Mouse (Mus musculus): ENCODE measurements at regions not wholly inside any gene's neighbourhood (a gene's known extent, or its start where the extent isn't known, plus 50 kb on each side); places are given as distances from the start of the nearest gene placed in this dataset.
"Not testable (repeated sequence)": the region's sequence is repeated elsewhere in the genome, so short reads cannot be mapped to it uniquely, and the experiment has no call there.

DNA sequence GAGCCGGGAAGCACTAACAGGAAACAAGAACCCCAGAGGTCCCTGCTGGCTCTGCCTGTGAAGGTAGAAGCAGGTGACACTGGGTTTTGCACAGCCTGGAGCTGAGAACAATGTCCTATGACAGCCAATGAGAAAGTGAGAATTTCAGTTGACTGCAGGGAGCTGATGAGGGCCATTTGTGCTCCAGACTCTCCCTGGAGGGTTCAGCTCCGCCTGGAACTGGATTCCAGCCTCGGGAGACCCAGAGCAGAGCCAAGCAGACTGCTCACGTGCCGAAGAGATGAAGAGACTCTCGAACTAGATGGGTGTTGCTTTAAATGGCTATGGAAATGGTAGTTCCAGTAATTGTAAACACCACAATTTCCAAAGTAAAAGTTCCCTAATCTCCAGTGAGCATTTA, 93.5 kb downstream of the Cand1 start:
- no peak for DNase-seq

GRCm38 (mm10) chr10:119142866-119143265, 97.0 kb downstream of the Cand1 start:
- DNase-seq = no peak

DNA sequence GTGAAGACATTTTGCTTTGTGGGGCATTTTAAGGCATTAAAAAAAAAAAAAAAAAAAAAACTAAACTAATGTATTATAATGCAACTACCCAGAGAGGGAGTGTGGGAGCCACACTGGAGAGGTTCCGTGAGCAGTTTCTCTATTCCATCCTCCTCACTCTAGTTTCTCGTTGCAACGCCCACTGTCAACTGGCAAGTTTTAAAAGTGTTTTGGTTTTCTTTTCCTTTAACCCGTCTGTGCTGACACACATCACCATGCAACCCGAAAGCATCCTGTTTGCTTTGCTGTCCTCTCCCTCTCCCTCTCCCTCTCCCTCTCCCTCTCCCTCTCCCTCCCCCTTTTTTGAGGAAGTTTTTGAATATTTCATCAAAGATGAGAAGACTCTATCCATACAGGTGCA, 97.5 kb downstream of the Cand1 start:
- no peak for DNase-seq

DNA sequence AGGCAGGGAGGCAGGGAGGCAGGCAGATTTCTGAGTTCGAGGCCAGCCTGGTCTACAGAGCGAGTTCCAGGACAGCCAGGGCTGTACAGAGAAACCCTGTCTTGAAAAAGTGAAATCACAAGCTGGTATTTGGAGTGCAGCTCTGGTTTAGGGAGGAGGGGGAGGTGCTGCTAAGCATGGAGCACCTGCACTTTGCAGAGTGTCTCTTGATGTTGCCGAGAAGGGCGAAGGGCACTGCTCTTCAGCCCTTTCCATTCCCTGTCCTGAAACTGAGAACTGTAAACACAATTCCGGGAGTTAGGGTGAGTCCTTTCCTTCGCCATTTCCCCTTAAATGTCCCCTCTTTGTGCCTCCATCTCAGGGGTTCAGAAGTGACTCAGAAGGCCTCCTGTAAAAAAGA, 101.6 kb downstream of the Cand1 start:
- no peak for DNase-seq

GRCm38 (mm10) chr10:119135489-119135924, 104.3 kb downstream of the Cand1 start:
- DNase-seq = no peak

DNA sequence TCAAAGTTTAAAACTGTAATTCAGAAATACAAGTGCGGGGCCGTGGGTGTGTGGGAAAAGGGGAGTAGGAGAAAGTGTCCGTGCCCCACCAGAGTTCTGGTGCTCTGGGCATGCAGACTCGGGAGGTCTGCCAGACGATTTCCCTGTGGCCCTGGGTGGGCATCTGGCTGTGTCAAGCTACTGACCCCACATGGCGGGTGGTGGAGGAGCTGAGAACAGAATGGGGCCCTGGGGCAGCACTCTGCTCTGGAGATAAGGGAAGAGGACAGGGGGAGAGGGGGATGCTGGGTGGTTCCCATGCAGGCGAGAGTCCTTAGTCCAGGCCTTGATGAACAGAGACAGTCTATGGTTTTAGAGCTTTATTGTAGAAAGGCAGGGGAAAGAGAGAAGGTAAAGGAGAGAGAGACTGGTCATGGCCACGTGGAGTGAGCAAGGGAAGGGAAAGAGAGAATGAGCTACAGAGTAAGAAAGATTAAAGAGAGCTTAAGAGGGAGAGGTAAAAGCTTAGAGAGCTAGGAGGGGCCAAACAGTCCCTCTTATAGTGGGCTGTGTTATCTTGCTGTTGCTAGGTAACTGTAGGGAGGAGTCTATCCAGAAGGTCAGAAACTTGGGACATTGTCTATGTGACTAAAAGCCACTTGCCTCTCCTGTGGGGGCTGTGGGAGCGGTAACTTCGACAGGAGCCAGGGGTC, 104.9 kb downstream of the Cand1 start:
- DNase-seq = no peak

DNA sequence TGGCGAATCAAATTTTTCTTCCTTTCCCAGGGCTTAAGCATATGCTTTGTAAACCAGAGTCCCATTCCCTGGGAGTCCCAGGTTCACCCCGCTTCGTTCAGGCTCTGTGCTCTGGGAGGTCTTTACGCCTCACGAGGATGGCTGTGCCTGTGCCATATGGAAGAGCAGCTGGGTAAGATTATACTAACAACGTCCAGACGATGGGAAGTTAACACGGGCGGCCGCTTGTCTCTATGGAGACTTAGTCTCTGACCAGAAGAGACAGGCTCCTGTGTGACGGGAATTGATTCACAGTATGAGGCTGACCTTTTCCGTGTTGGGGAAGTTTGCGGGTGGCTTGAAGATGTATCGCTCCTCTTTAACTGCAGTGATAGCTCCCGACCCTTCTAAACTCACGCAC, 107.9 kb downstream of the Cand1 start:
- DNase-seq = peak; percentile 4

GRCm38 (mm10) chr10:119130676-119131075, 109.2 kb downstream of the Cand1 start:
- DNase-seq = no peak

GRCm38 (mm10) chr10:119128035-119128434, 111.8 kb downstream of the Cand1 start:
- DNase-seq = no peak

DNA sequence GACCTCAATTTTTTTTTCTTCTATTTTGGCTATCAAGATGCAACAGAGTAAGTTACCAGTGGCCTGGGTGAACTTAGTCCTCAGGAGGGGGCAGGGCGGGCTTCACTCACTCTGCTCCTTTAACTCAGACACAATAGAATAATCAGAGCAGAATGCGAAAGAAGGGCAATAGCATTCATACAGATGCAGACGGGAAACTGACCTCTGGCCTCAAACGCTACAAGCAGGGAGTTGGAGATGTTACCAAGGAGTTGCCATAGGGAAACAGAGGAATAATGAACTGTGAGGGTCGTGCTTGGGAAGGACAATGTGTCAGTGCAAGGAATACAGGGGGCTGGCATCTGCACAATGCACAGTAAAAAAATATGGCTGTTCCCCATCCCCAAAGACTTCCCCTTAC, 116.3 kb downstream of the Cand1 start:
- DNase-seq = no peak

DNA sequence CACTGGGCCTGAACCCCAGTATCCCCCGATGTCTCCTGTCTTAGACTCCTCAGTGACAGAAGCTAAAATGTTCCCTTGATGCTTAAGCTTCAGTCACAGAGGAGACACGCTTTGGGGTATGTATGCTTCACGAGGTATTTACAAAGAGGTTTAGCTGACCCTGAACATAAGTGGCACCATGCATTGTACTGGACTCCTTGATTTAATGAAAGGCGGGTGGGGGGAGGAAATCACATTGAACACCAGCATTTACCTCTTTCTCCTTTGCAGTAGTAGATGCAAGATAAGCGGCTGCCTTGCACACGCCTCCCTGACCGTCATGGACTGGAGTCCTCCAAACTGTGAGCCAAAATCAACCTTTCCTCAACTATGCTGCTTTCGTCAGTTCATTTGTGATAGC, 117.5 kb downstream of the Cand1 start:
- DNase-seq = no peak

DNA sequence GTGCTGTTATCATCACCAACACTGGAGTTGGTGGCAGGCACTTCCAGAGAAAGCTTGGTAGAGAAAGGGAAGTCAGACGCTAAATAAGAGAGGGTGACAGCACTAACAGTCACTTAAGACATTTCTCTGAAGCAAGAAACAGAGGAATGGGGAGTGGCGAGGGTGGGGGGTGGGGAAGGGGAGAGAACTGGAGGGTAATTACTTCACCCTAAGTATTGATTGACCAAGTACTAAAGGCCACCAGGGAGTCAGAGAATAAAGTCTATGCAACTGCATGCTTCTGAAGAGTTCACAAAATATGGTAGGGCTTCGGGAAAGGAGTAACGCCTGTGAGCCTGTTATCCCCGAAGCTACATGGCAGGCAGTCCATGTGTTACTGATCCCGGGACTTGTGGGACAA, 118.3 kb downstream of the Cand1 start:
- DNase-seq = no peak

- no peak for DNase-seq
Measured at GRCm38 (mm10) chr10:119116843-119117390, 122.9 kb downstream of the Cand1 start.

GRCm38 (mm10) chr10:119115200-119115599, 124.7 kb downstream of the Cand1 start:
- DNase-seq = not testable (repeated sequence)

GRCm38 (mm10) chr10:119114653-119115052, 125.2 kb downstream of the Cand1 start:
- no peak for DNase-seq

GRCm38 (mm10) chr10:119111886-119112285, 128.0 kb downstream of the Cand1 start:
- no peak for DNase-seq

GRCm38 (mm10) chr10:119111409-119111808, 128.4 kb downstream of the Cand1 start:
- no peak for DNase-seq

DNA sequence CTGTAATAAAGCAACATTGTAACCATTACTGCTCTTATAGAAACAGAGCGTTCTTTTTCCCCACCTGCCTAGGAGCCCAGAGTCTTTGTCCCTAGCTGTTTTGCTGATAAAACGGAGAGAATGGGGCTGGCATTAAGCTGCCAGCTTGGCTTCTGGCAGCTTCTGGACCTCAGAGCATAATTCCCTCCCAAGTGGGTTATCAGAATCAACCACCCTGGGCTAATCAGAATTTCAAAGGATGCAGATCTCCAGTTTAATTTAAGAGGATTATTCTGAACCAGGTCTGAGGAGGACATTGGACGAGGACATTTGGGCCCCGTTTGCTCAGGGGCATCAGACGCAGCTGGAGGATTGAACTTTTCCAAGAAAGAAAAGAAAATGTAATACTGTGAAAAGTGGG, 129.2 kb downstream of the Cand1 start:
- DNase-seq = no peak

DNA sequence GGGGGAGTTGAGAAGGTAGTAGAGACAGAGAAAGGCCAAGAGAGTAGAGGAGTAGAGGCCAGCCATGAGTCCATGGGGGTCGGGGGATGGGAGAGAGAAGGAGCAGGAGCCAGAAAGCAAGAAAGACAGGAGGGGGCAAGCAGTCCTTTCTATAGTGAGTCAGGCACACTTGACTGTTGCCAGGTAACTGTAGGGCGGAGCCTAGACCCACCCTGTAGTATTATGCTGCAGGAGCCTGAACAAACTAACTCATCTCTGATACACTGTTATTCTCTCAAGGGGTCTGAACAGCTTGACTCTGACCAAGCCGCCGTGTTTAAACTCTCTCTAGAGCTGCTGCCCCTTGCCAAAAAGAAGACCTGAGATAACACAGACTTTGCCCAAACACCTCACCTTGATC, 130.6 kb downstream of the Cand1 start:
- DNase-seq = no peak

- no peak for DNase-seq
Measured at GRCm38 (mm10) chr10:119107728-119108127, 132.1 kb downstream of the Cand1 start.

GRCm38 (mm10) chr10:119106105-119106504, 133.8 kb downstream of the Cand1 start:
- DNase-seq = no peak

GRCm38 (mm10) chr10:119105279-119105881, 134.5 kb downstream of the Cand1 start:
- DNase-seq = no peak

GRCm38 (mm10) chr10:119100511-119100910, 139.3 kb downstream of the Cand1 start:
- DNase-seq = no peak

DNA sequence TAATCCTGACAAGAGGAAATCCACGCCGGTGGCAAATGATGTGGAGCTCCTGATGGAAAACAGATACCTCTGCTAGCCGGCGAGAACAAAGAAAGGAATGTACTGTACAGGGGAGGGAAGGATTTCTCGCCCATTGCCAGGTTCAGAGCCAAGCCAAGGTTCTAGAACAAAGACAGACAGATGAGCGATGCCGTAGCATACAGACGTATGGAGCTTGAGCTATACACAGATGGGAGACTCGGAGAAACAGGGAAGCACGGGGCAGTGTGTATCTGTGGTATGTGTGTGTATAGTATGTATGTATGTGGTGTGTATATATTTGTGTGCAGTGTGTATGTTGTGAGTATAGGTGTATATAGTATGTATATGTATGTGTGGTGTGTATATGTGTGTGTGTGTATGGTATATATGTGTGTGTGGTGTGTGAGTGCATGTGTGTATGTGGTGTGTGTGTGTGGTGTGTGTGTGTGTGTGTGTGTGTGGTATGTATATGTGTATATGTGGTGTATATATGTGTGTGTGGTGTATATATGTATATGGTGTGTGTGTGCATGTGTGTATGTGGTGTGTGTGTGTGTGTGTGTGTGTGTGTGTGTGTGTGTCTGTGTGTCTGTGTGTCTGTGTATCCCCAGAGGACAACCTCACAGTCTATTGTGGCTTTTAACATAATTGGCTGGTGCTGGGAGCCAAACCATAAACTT, 140.6 kb downstream of the Cand1 start:
- DNase-seq = no peak

Measured in cerebellum, adult 9-10 months (tissue).